Mouse (Mus musculus): ENCODE measurements around the gene Ap5m1. TPM values are rescaled to one million over a fixed set of nuclear protein-coding genes. Genes with fewer than 3 reads are reported as not detected.

Ap5m1 gene
- polyA plus RNA-seq, 1 experiment from 2014 or later, result 23.6 TPM

DNA sequence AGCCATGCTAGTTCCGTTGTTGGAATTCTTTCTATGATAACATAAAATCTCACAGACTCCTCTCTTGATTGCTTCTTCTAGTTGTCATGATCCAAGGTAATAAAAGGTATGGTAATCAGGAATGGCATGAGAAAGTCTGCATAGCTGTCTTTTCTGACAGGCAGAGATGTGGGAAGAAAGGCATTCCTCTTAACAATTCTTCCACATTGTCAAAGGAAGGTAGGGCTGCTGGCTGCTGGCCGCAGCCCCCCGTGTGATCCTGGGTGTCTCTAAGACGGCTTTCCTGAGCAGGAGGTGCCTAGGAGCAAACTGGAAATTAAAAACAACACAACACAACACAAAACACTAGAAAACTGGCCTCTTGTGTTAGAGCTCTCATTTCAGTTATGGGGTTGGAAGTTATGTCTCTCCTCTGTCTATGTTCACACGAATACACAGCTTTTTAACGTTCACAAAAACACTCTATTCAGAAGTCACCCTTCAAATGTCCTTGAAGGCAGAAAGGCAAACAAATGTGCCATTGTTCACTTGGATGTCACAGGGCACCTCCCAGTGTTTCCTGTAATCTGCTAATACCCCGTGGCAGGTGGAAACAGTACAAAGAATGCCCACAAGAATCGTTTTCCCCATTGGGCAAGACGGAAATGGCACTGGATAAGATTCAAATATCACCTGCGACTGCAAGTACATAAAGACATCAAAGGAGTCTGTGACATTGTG, 62.8 kb downstream of the Ap5m1 start:
- Histone ChIP-seq H3K4me3 (replicated peaks) (no peak overlapping the region), H3K9me3 (no peaks in the 10 kb centered on the region), H3K36me3 (no peaks in the 10 kb centered on the region), H3K27ac (no peak overlapping the region), H3K4me2 (no peak overlapping the region), H3K27me3 (replicated peaks) (no peaks in the 10 kb centered on the region), H3K4me1 (no peaks in the 10 kb centered on the region), H3K9ac (no peak overlapping the region)
- no peak for ATAC-seq (ENCODE audit: insufficient read depth, low FRiP score, low read depth)
- 62% methylated on average over 10 of the region's 10 CpGs for WGBS

DNA sequence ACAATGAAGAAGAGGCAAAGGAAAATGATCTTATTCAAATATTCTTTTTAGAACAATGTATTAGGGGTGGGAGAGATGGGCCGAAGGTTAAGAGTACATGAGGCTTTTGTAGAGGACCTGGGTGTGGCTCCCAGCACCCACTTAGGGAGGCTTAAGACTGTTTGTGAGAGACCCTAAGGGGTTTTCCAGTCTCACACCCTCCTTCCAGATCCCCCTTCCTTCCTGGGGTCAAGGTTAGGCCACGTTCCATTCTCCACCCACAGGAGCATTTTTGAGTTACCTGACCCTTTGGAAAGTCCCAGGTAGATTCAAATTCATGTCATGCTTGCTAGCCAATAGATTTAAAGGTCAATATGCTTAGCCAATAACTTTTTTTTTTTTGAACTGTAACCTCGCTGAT, 66.5 kb downstream of the Ap5m1 start:
- H3K9ac ChIP-seq, result no peak overlapping the region
- H3K36me3 ChIP-seq, result no peaks in the 10 kb centered on the region
- no peaks in the 10 kb centered on the region for H3K9me3 ChIP-seq
- H3K4me3 ChIP-seq (replicated peaks), result no peak overlapping the region
- H3K27ac ChIP-seq, result no peak overlapping the region
- no peak for ATAC-seq (ENCODE audit: insufficient read depth, low FRiP score, low read depth)
- no peak overlapping the region for H3K4me2 ChIP-seq
- 87% methylated on average over 3 of the region's 3 CpGs for WGBS
- H3K27me3 ChIP-seq (replicated peaks), result no peaks in the 10 kb centered on the region
- no peaks in the 10 kb centered on the region for H3K4me1 ChIP-seq

DNA sequence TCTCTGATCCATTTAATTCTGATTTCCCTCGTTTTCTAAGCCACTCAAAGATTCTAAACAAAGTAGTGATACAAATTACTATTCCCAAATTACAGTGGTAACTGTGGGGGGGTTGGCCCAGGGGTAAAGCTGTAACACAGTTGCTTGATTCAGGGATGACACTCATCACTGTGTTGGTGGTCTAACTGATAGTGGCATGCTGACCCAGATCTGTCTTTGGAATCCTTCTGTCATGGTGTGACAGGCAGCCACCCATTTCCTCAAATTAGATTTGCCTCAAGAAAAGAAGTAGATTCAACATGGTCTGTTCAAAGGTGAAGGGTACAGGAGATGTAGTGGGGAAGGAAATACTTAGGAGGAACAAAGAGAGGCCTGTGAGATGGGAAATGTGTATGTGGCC, 72.3 kb downstream of the Ap5m1 start:
- Histone ChIP-seq H3K4me2 (no peak overlapping the region), H3K9ac (no peak overlapping the region), H3K27ac (no peak overlapping the region), H3K4me3 (replicated peaks) (no peak overlapping the region), H3K27me3 (replicated peaks) (no peaks in the 10 kb centered on the region), H3K9me3 (no peaks in the 10 kb centered on the region), H3K4me1 (no peaks in the 10 kb centered on the region), H3K36me3 (no peaks in the 10 kb centered on the region)
- WGBS, result 43% methylated on average over 1 of the region's 1 CpGs
- no peak for ATAC-seq (ENCODE audit: insufficient read depth, low FRiP score, low read depth)

DNA sequence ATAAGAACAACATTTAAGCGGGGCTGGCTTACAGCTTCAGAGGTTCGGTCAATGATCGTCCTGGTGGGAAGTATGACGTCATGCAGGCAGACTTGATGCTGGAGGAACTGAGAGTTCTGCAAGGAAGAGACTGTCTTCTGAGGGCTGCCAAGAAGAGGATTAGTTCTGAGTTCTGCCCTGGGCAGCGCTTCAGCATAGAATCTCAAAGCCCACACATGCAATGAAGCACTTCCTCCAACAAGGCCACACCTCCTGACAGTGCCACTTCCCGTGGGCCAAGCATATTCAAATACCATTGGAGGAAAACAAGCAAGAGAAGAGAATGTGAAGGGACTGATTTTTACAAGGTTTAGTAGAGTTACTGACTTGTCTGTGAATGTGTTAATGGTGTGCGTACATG, 74.9 kb downstream of the Ap5m1 start:
- WGBS, result 86% methylated on average over 7 of the region's 7 CpGs
- Histone ChIP-seq H3K4me3 (replicated peaks) (no peak overlapping the region), H3K9ac (no peak overlapping the region), H3K9me3 (no peaks in the 10 kb centered on the region), H3K4me2 (no peak overlapping the region), H3K27ac (no peak overlapping the region), H3K27me3 (replicated peaks) (no peaks in the 10 kb centered on the region), H3K4me1 (no peaks in the 10 kb centered on the region), H3K36me3 (no peaks in the 10 kb centered on the region)
- no peak for ATAC-seq (ENCODE audit: insufficient read depth, low FRiP score, low read depth)

Other genes with a start within 250 kb of the Ap5m1 start
- 39.8 and 41.2 TPM in 2 replicates for gene Exoc5, start 556 bp downstream of the Ap5m1 start, polyA plus RNA-seq (2015; fragmentation: Nextera tagmentation; extraction: Ambion mirVana)
- gene Naa30, start 106.1 kb downstream of the Ap5m1 start, polyA plus RNA-seq (2015; fragmentation: Nextera tagmentation; extraction: Ambion mirVana), result 10.9 and 12.6 TPM in 2 replicates
- gene ccdc198, start 179.4 kb downstream of the Ap5m1 start, polyA plus RNA-seq (2015; fragmentation: Nextera tagmentation; extraction: Ambion mirVana), result 29.1 and 29.3 TPM in 2 replicates

Measured in stomach, embryonic 15.5 days (tissue).